Mouse (Mus musculus) embryo, embryonic 10.5 days (tissue): ENCODE results near the gene Foxl1.

Source experiments
- DNase-seq: peaks from one replicate; pipeline ENCODE4 v3.0.0-alpha.2; 2015; ENCODE audit warnings: low spot score

The Foxl1 gene

GRCm38 (mm10) chr8:121093496-121093895, 34.2 kb upstream of the Foxl1 start:
- no peak for DNase-seq

DNA sequence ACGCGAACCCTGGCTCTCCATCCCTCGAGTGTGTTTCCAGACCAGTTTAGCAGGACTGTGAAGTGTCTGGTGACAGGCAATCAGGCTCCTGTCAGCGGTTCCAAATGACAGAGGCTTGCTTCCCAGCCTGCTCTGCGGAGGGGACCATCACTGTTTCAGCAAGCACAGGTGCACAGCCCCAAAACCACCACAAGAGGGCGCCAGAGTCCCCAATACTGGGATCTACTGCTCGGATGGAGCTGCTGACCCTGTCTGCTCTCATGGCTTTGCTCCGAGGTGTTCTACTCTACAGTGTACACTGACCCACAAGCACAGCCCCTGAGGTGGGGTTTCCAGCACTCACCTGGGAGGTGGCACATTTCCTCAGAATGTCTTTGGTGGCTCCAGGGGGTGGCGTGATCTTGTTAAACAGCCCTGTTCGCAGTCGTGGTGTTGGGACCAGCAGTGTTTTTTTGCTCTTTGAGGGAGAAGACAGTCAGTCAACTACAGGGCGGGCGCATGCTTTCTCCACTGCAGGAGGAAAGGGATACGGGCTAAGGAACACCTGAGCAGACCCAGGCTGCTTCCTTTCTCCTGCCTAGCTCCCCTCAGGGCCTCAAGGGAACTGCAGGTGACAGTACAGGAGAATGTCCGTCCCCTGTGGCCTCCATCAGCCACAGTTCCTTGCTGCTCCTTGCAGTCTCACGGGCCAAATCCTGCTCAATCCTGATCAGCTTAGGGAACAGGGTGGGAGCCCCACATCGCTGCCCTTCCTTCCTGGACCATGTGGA, 23.5 kb upstream of the Foxl1 start:
- DNase-seq, result peak; percentile 93

DNA sequence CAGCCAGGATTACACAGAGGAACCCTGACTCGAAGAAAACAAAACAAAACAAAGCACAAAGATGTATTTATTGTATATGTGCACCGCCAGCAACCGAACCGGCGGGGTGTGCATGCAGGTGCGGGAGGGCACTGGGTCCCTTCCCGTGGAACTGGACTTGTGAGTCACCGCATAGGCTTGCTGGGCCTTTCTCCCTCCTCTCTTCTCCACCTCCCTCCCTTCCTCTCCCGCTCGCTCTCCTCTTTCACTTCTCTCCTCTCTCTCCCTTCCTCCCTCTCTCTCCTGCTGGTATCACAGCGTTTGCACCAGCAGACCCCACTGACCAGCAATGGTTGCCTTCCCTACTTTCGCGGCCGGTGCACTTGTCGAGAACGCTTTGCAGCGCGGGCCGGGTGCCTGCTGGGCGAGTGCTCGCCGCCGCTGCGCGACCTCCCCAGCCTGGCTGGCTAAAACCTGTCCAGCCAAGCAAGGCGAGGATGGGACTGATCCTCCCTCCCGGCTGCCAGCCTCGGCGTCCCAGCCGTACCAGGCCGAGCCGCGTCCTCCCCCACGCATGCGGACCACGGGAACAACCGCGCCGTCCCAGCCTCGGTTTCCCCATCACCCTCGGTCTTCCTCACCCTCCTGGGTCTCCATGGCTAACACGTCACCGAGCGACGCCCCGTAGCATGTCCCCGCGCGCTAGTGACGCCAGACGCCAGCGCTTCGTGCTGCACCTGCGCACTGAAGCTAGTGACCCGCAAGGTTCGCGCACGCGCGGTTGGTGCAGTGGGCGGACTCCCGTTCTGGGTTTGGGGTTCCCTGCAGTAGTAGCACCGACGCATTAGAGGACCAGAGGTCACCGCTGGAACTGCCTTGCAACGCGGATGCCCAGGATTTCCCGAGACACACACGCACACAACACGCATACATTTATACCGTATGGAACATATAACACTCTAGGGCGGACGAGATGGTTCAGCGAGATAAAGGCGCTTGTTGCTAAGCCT, 19.8 kb upstream of the Foxl1 start, which contains the start of gene Mthfsd:
Gene Mthfsd (minus strand): TSS at position 725 of the 989 bp plus-strand sequence.
- peak; percentile 99 for DNase-seq

- no peak for DNase-seq
These were observed 19.1 kb upstream of the Foxl1 start for GRCm38 (mm10) chr8:121108657-121109056.

GRCm38 (mm10) chr8:121111145-121111907, 16.4 kb upstream of the Foxl1 start:
- DNase-seq, result no peak

- DNase-seq, result peak; percentile 97
These were observed 14.5 kb upstream of the Foxl1 start for GRCm38 (mm10) chr8:121113261-121113660.

- DNase-seq, result peak; percentile 52
These were observed 12.6 kb upstream of the Foxl1 start for GRCm38 (mm10) chr8:121115136-121115535.

DNA sequence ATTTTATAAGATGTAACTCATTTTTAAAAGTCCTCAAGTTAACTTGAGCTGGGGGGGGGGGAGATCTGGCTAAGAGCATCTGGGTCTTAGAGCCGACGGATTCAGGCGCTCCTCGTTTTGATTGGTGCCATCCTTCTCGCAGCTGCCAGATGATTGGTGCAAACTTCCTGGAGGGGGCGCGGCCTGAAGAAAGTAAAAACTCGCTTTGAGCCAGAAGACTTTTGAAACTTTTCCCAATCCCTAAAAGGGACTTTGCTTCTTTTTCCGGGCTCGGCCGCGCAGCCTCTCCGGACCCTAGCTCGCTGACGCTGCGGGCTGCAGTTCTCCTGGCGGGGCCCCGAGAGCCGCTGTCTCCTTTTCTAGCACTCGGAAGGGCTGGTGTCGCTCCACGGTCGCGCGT, 11.8 kb upstream of the Foxl1 start, which contains the start of gene Foxc2:
Gene Foxc2 (plus strand): TSS at position 224 of the 400 bp plus-strand sequence.
- DNase-seq, result peak; percentile 95

DNA sequence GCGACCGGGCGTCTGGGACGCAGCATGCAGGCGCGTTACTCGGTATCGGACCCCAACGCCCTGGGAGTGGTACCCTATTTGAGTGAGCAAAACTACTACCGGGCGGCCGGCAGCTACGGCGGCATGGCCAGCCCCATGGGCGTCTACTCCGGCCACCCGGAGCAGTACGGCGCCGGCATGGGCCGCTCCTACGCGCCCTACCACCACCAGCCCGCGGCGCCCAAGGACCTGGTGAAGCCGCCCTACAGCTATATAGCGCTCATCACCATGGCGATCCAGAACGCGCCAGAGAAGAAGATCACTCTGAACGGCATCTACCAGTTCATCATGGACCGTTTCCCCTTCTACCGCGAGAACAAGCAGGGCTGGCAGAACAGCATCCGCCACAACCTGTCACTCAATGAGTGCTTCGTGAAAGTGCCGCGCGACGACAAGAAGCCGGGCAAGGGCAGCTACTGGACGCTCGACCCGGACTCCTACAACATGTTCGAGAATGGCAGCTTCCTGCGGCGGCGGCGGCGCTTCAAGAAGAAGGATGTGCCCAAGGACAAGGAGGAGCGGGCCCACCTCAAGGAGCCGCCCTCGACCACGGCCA, 11.1 kb upstream of the Foxl1 start:
- peak; percentile 68 for DNase-seq

DNA sequence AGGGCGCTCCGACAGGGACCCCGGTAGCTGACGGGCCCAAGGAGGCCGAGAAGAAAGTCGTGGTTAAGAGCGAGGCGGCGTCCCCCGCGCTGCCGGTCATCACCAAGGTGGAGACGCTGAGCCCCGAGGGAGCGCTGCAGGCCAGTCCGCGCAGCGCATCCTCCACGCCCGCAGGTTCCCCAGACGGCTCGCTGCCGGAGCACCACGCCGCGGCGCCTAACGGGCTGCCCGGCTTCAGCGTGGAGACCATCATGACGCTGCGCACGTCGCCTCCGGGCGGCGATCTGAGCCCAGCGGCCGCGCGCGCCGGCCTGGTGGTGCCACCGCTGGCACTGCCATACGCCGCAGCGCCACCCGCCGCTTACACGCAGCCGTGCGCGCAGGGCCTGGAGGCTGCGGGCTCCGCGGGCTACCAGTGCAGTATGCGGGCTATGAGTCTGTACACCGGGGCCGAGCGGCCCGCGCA, 10.5 kb upstream of the Foxl1 start:
- DNase-seq, result peak; percentile 54

- DNase-seq, result peak; percentile 54
These were observed 9.8 kb upstream of the Foxl1 start for GRCm38 (mm10) chr8:121117906-121118305.

- peak; percentile 60 for DNase-seq
These were observed 8.9 kb upstream of the Foxl1 start for GRCm38 (mm10) chr8:121118634-121119420.

- DNase-seq, result peak; percentile 35
These were observed 7.9 kb upstream of the Foxl1 start for GRCm38 (mm10) chr8:121119635-121120455.

DNA sequence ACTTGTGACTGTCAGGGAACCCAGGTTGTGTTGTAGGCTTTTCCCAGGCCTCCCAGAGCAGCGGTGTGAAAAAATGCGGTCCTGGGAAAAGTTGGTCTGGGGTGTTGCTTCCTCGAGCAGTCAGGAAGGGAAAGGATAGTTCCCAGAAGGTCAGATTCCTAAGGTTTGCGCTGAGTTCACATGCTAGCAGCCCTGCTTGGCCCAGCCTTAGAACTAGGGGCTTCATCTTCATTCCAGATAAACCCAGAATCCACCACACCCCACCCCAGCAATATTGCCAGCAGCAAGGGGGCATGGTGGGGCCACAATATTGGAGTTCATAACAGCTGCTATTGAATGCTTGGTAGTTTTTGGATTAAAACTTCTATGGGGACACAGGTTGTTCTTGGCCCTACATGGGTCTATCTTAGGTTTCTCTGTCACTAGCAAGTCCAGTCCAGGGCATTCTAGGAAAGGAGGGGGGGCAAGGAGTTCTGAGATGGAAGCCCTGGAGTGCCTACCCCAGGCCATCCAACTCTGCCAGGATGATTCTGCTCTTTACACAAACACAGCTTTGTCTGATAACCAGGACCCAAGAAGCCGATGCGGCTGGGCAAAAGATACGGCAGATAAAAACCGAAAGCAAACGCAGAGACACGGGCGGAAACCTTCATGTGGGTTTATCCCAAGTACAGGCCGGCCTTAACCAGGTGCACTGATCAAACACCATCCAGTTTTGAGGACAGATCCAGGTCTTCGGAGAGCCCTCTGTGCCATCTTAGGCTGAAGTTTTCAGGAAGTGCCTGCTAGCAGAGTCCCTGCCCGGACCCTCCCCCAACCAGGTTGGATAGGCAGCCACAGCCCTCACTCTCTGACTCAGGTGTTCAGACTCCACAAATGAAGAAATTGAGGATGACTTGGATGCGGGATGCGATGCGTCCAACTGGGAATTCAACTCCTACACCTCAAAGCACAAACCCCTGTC, 7.0 kb upstream of the Foxl1 start:
- peak; percentile 34 for DNase-seq

DNA sequence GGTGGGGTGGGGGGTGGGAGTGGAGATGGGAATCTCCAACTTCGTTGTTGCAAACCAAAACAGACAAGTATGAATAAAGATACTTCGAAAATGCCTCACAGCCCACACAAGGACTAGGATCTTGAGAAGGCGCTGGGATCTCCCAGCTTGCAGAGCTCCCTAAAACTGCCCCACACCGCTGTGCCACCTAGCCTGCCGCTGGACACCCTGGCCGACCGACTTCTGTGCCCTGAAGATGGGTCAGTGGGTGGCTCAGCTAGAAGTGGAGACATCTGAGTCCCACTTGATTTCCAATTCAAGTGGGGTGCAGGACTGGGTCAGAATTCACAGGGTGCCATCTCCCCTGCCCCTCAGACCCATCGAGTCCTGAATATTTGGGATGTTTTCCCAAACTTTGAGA, 6.0 kb upstream of the Foxl1 start:
- DNase-seq, result no peak

- no peak for DNase-seq
These were observed 5.4 kb upstream of the Foxl1 start for GRCm38 (mm10) chr8:121122368-121122767.

- no peak for DNase-seq
These were observed 4.6 kb upstream of the Foxl1 start for GRCm38 (mm10) chr8:121123113-121123512.

- peak; percentile 48 for DNase-seq
These were observed 3.0 kb upstream of the Foxl1 start for GRCm38 (mm10) chr8:121124547-121125239.
